Mouse (Mus musculus): ENCODE data around the gene Ldb2.

Ldb2 gene

GRCm38 (mm10) chr5:44719872-44720271, 79.6 kb downstream of the Ldb2 start:
- DNase-seq (ENCODE audit: low spot score in 2 of 2), result no peak

GRCm38 (mm10) chr5:44714508-44714907, 85.0 kb downstream of the Ldb2 start:
- DNase-seq (ENCODE audit: low spot score in 2 of 2), result no peak

GRCm38 (mm10) chr5:44713181-44713789, 86.2 kb downstream of the Ldb2 start:
- no peak for DNase-seq (ENCODE audit: low spot score in 2 of 2)

- no peak for DNase-seq (ENCODE audit: low spot score in 2 of 2)
These were observed 88.3 kb downstream of the Ldb2 start for GRCm38 (mm10) chr5:44711211-44711610.

- DNase-seq (ENCODE audit: low spot score in 2 of 2), result no peak
These were observed 89.2 kb downstream of the Ldb2 start for GRCm38 (mm10) chr5:44710132-44710871.

- no peak for DNase-seq (ENCODE audit: low spot score in 2 of 2)
These were observed 90.2 kb downstream of the Ldb2 start for GRCm38 (mm10) chr5:44709276-44709675.

GRCm38 (mm10) chr5:44707946-44708345, 91.5 kb downstream of the Ldb2 start:
- no peak for DNase-seq (ENCODE audit: low spot score in 2 of 2)

GRCm38 (mm10) chr5:44706997-44707698, 92.3 kb downstream of the Ldb2 start:
- DNase-seq (ENCODE audit: low spot score in 2 of 2), result no peak

GRCm38 (mm10) chr5:44697993-44698392, 101.5 kb downstream of the Ldb2 start:
- DNase-seq (ENCODE audit: low spot score in 2 of 2), result no peak

- DNase-seq (ENCODE audit: low spot score in 2 of 2), result no peak
These were observed 102.9 kb downstream of the Ldb2 start for GRCm38 (mm10) chr5:44696548-44696947.

GRCm38 (mm10) chr5:44693674-44694073, 105.8 kb downstream of the Ldb2 start:
- DNase-seq (ENCODE audit: low spot score in 2 of 2), result no peak

GRCm38 (mm10) chr5:44686344-44686743, 113.1 kb downstream of the Ldb2 start:
- DNase-seq (ENCODE audit: low spot score in 2 of 2), result no peak

GRCm38 (mm10) chr5:44681054-44681638, 118.3 kb downstream of the Ldb2 start:
- DNase-seq (ENCODE audit: low spot score in 2 of 2), result no peak

GRCm38 (mm10) chr5:44677814-44678213, 121.7 kb downstream of the Ldb2 start:
- no peak for DNase-seq (ENCODE audit: low spot score in 2 of 2)

- DNase-seq (ENCODE audit: low spot score in 2 of 2), result no peak
These were observed 123.2 kb downstream of the Ldb2 start for GRCm38 (mm10) chr5:44676145-44676754.

GRCm38 (mm10) chr5:44670336-44670735, 129.1 kb downstream of the Ldb2 start:
- no peak for DNase-seq (ENCODE audit: low spot score in 2 of 2)

GRCm38 (mm10) chr5:44667907-44668306, 131.6 kb downstream of the Ldb2 start:
- no peak for DNase-seq (ENCODE audit: low spot score in 2 of 2)

GRCm38 (mm10) chr5:44667383-44667782, 132.1 kb downstream of the Ldb2 start:
- no peak for DNase-seq (ENCODE audit: low spot score in 2 of 2)

- no peak for DNase-seq (ENCODE audit: low spot score in 2 of 2)
These were observed 139.8 kb downstream of the Ldb2 start for GRCm38 (mm10) chr5:44659651-44660050.

GRCm38 (mm10) chr5:44656707-44657106, 142.8 kb downstream of the Ldb2 start:
- DNase-seq (ENCODE audit: low spot score in 2 of 2), result no peak

GRCm38 (mm10) chr5:44654403-44654802, 145.1 kb downstream of the Ldb2 start:
- no peak for DNase-seq (ENCODE audit: low spot score in 2 of 2)

GRCm38 (mm10) chr5:44646842-44647190, 152.7 kb downstream of the Ldb2 start:
- no peak for DNase-seq (ENCODE audit: low spot score in 2 of 2)
